Mouse (Mus musculus): ENCODE measurements at regions not wholly inside any gene's neighbourhood (a gene's known extent, or its start where the extent isn't known, plus 50 kb on each side); places are given as distances from the start of the nearest gene placed in this dataset.

GRCm38 (mm10) chr2:18460901-18461300 is 68.3 kb upstream of the Dnajc1 start:
- TF ChIP-seq GATA1 (IDR thresholded peaks at IDR 0.05; ENCODE audit: low read length), result no peak
- no peak for TF ChIP-seq TAL1 (IDR thresholded peaks at IDR 0.05; ENCODE audit: low read length)
